Mouse (Mus musculus): ENCODE results near the gene Mrpl57.
"Not testable (repeated sequence)": the region's sequence is repeated elsewhere in the genome, so short reads cannot be mapped to it uniquely, and the experiment has no call there.

Gene Mrpl57

GRCm38 (mm10) chr14:57825788-57826751, at the start of gene Mrpl57, which contains the start of gene Ska3:
Gene Mrpl57, plus strand, starts transcription at chr14:57826234.
Gene Ska3, minus strand, starts transcription at chr14:57826185.
- DNase-seq, result peak; percentile 94

- no peak for DNase-seq
These were observed 38.6 kb upstream of the Mrpl57 start for GRCm38 (mm10) chr14:57787406-57787805.

- DNase-seq, result no peak
These were observed 36.7 kb upstream of the Mrpl57 start for GRCm38 (mm10) chr14:57789311-57789710.

- no peak for DNase-seq
These were observed 36.3 kb upstream of the Mrpl57 start for GRCm38 (mm10) chr14:57789759-57790158.

GRCm38 (mm10) chr14:57791171-57791570, 34.9 kb upstream of the Mrpl57 start:
- DNase-seq, result no peak

- peak; percentile 17 for DNase-seq
These were observed 28.5 kb upstream of the Mrpl57 start for GRCm38 (mm10) chr14:57797551-57797950.

- peak; percentile 98 for DNase-seq
These were observed 27.8 kb upstream of the Mrpl57 start, which contains the start of gene Sap18 for GRCm38 (mm10) chr14:57797991-57798931. Gene Sap18, plus strand, starts transcription at chr14:57798180.

GRCm38 (mm10) chr14:57803731-57804130, 22.3 kb upstream of the Mrpl57 start:
- no peak for DNase-seq

- peak; percentile 70 for DNase-seq
These were observed 17.5 kb upstream of the Mrpl57 start for GRCm38 (mm10) chr14:57808558-57808957.

- no peak for DNase-seq
These were observed 15.1 kb upstream of the Mrpl57 start for GRCm38 (mm10) chr14:57810886-57811285.

- DNase-seq, result no peak
These were observed 14.2 kb upstream of the Mrpl57 start for GRCm38 (mm10) chr14:57811844-57812243.

GRCm38 (mm10) chr14:57820839-57821238, 5.2 kb upstream of the Mrpl57 start:
- no peak for DNase-seq

GRCm38 (mm10) chr14:57827284-57827683, 1.2 kb downstream of the Mrpl57 start:
- no peak for DNase-seq

- DNase-seq, result no peak
These were observed 7.5 kb downstream of the Mrpl57 start for GRCm38 (mm10) chr14:57833526-57833925.

- DNase-seq, result no peak
These were observed 9.1 kb downstream of the Mrpl57 start for GRCm38 (mm10) chr14:57835157-57835556.

- no peak for DNase-seq
These were observed 18.5 kb downstream of the Mrpl57 start for GRCm38 (mm10) chr14:57844535-57844934.

GRCm38 (mm10) chr14:57848061-57848460, 22.0 kb downstream of the Mrpl57 start:
- DNase-seq, result not testable (repeated sequence)

GRCm38 (mm10) chr14:57848646-57849045, 22.6 kb downstream of the Mrpl57 start:
- no peak for DNase-seq

- no peak for DNase-seq
These were observed 24.3 kb downstream of the Mrpl57 start for GRCm38 (mm10) chr14:57850330-57850729.

GRCm38 (mm10) chr14:57852961-57853360, 26.9 kb downstream of the Mrpl57 start:
- DNase-seq, result no peak

GRCm38 (mm10) chr14:57856037-57856436, 30.0 kb downstream of the Mrpl57 start:
- DNase-seq, result not testable (repeated sequence)

- no peak for DNase-seq
These were observed 32.6 kb downstream of the Mrpl57 start for GRCm38 (mm10) chr14:57858601-57859000.

GRCm38 (mm10) chr14:57859520-57859919, 33.5 kb downstream of the Mrpl57 start:
- DNase-seq, result no peak

Measured in thymus, postnatal 14 days (tissue).